Mouse (Mus musculus) MEL (cell line): ENCODE results near the gene Chid1. TPM values are rescaled to one million over a fixed set of nuclear protein-coding genes. Genes with fewer than 3 reads are reported as not detected.

Experiments used
- DNase-seq: peaks from one replicate; pipeline ENCODE4 v3.0.0; 2011; ENCODE audit warnings: low read depth, low spot score
- H3K27ac ChIP-seq: 2 replicates; pipeline ENCODE4 v1.5.1; 2012; ENCODE audit warnings: low read depth, mild to moderate bottlenecking, control low read depth, low read length, moderate library complexity; ENCODE audit not compliant: control insufficient read depth
- H3K27me3 ChIP-seq, 2 experiments: fragments of 150-350 bp in 1 of 2; sonication (generic) in 1 of 2; 2 replicates each; pipeline ENCODE4 v1.6.1; 2012; ENCODE audit warnings: low read length in 2 of 2, mild to moderate bottlenecking in 2 of 2, improper control_type of control experiment in 1 of 2, moderate library complexity in 1 of 2; ENCODE audit not compliant: insufficient read depth in 2 of 2, control insufficient read depth in 1 of 2
- H3K36me3 ChIP-seq, 2 experiments: 2 replicates each; pipeline ENCODE4 v1.6.1; 2012 to 2014; ENCODE audit warnings: low read length in 2 of 2, improper control_type of control experiment in 1 of 2, inconsistent platforms in 1 of 2, mild to moderate bottlenecking in 1 of 2; ENCODE audit not compliant: insufficient read depth in 2 of 2, control insufficient read depth in 1 of 2
- H3K4me1 ChIP-seq, 2 experiments: fragments of 150-350 bp in 1 of 2; sonication (generic) in 1 of 2; 2 replicates each; pipeline ENCODE4 v1.6.1; 2012; ENCODE audit warnings: low read length in 2 of 2, improper control_type of control experiment in 1 of 2, mild to moderate bottlenecking in 1 of 2; ENCODE audit not compliant: insufficient read depth in 2 of 2, control insufficient read depth in 1 of 2
- H3K4me3 ChIP-seq, 2 experiments: fragments of 150-350 bp in 1 of 2; sonication (generic) in 1 of 2; 2 replicates each; pipeline ENCODE4 v1.5.1; 2012; ENCODE audit warnings: low read depth in 2 of 2, low read length in 2 of 2, mild to moderate bottlenecking in 2 of 2, moderate library complexity in 2 of 2, control low read depth in 1 of 2, improper control_type of control experiment in 1 of 2; ENCODE audit not compliant: control insufficient read depth in 1 of 2, insufficient read depth in 1 of 2
- H3K79me2 ChIP-seq: 2 replicates; pipeline ENCODE4 v1.6.1; 2012; ENCODE audit warnings: mild to moderate bottlenecking, low read length, moderate library complexity; ENCODE audit not compliant: control insufficient read depth, poor library complexity, insufficient read depth
- H3K9ac ChIP-seq: 2 replicates; pipeline ENCODE4 v1.6.1; 2012; ENCODE audit warnings: low read depth, mild to moderate bottlenecking, control low read depth, low read length, moderate library complexity; ENCODE audit not compliant: control insufficient read depth, poor library complexity, severe bottlenecking
- H3K9me3 ChIP-seq: fragments of 150-350 bp; sonication (generic); replicated peaks from 2 replicates; pipeline ENCODE4 v1.6.1; 2012; ENCODE audit warnings: mild to moderate bottlenecking, low read length, improper control_type of control experiment, moderate library complexity; ENCODE audit not compliant: insufficient read depth
- BHLHE40 ChIP-seq: IDR thresholded peaks from 2 replicates; pipeline ENCODE4 v1.6.1; 2012; ENCODE audit warnings: low read depth, mild to moderate bottlenecking, inconsistent platforms, low read length, improper control_type of control experiment, borderline replicate concordance
- CHD1 ChIP-seq: IDR thresholded peaks from 2 replicates; pipeline ENCODE4 v1.6.1; 2012; ENCODE audit warnings: low read depth, mild to moderate bottlenecking, inconsistent platforms, low read length, improper control_type of control experiment
- CTCF ChIP-seq, 3 experiments: IDR thresholded peaks in 2 of 3; conservative IDR thresholded peaks in 1 of 3; 2 replicates each; pipeline ENCODE4 v1.5.1; 2011 to 2012; ENCODE audit warnings: low read length in 3 of 3, low read depth in 2 of 3, mild to moderate bottlenecking in 2 of 3, improper control_type of control experiment in 1 of 3, inconsistent platforms in 1 of 3, mixed read lengths in 1 of 3, moderate library complexity in 1 of 3; ENCODE audit not compliant: control insufficient read depth in 1 of 3, insufficient read depth in 1 of 3, poor library complexity in 1 of 3, severe bottlenecking in 1 of 3
- E2F4 ChIP-seq: IDR thresholded peaks from 2 replicates; pipeline ENCODE4 v1.6.1; 2011; ENCODE audit warnings: low read depth, low read length, improper control_type of control experiment, borderline replicate concordance
- ELF1 ChIP-seq: IDR thresholded peaks from 2 replicates; pipeline ENCODE4 v1.6.1; 2014; ENCODE audit warnings: low read depth, mild to moderate bottlenecking, inconsistent platforms, low read length, improper control_type of control experiment, moderate library complexity
- EP300 ChIP-seq, 2 experiments: IDR thresholded peaks; 2 replicates each; pipeline ENCODE4 v1.6.1; 2011; ENCODE audit warnings: improper control_type of control experiment in 2 of 2, low read length in 2 of 2, low read depth in 1 of 2, mild to moderate bottlenecking in 1 of 2
- ETS1 ChIP-seq: IDR thresholded peaks from 2 replicates; pipeline ENCODE4 v1.6.1; 2012; ENCODE audit warnings: low read depth, mild to moderate bottlenecking, inconsistent platforms, low read length, improper control_type of control experiment, moderate library complexity
- GABPA ChIP-seq: IDR thresholded peaks from 2 replicates; pipeline ENCODE4 v1.6.1; 2012; ENCODE audit warnings: low read depth, mild to moderate bottlenecking, inconsistent platforms, low read length, improper control_type of control experiment, moderate library complexity
- GATA1 ChIP-seq: IDR thresholded peaks from 2 replicates; pipeline ENCODE4 v1.6.1; 2011; ENCODE audit warnings: low read depth, low read length, improper control_type of control experiment
- HCFC1 ChIP-seq: IDR thresholded peaks from 2 replicates; pipeline ENCODE4 v1.6.1; 2012; ENCODE audit warnings: low read depth, mild to moderate bottlenecking, inconsistent platforms, low read length, improper control_type of control experiment, moderate library complexity
- KAT2A ChIP-seq: conservative IDR thresholded peaks from 2 replicates; pipeline ENCODE4 v1.6.1; 2012; ENCODE audit warnings: low read depth, low read length, improper control_type of control experiment, inconsistent platforms
- MAFK ChIP-seq: IDR thresholded peaks from 2 replicates; pipeline ENCODE4 v1.6.1; 2011; ENCODE audit warnings: low read depth, mild to moderate bottlenecking, low read length, improper control_type of control experiment, borderline replicate concordance
- MAX ChIP-seq: IDR thresholded peaks from 2 replicates; pipeline ENCODE4 v1.6.1; 2011; ENCODE audit warnings: low read length, improper control_type of control experiment
- MAZ ChIP-seq: IDR thresholded peaks from 2 replicates; pipeline ENCODE4 v1.6.1; 2012; ENCODE audit warnings: low read depth, mild to moderate bottlenecking, inconsistent platforms, low read length, improper control_type of control experiment
- MYC ChIP-seq: IDR thresholded peaks from 2 replicates; pipeline ENCODE4 v1.6.1; 2011; ENCODE audit warnings: low read depth, mild to moderate bottlenecking, low read length, improper control_type of control experiment, moderate library complexity
- NRF1 ChIP-seq: IDR thresholded peaks from 2 replicates; pipeline ENCODE4 v1.6.1; 2014; ENCODE audit warnings: low read depth, mild to moderate bottlenecking, inconsistent platforms, low read length, improper control_type of control experiment, moderate library complexity; ENCODE audit not compliant: poor library complexity, insufficient read depth, severe bottlenecking
- POLR2AphosphoS2 ChIP-seq: IDR thresholded peaks from 2 replicates; pipeline ENCODE4 v1.6.1; 2011; ENCODE audit warnings: low read length, improper control_type of control experiment
- POLR2AphosphoS5 ChIP-seq: IDR thresholded peaks from 2 replicates; pipeline ENCODE4 v1.6.1; 2012; ENCODE audit warnings: low read depth, borderline replicate concordance, mild to moderate bottlenecking, inconsistent platforms, low read length, moderate library complexity, mixed read lengths
- RAD21 ChIP-seq: IDR thresholded peaks from 2 replicates; pipeline ENCODE4 v1.6.1; 2011; ENCODE audit warnings: mild to moderate bottlenecking, low read depth, low read length, improper control_type of control experiment
- SIN3A ChIP-seq: IDR thresholded peaks from 2 replicates; pipeline ENCODE4 v1.6.1; 2012; ENCODE audit warnings: low read length, improper control_type of control experiment, inconsistent platforms
- SMC3 ChIP-seq: IDR thresholded peaks from 2 replicates; pipeline ENCODE4 v1.6.1; 2011; ENCODE audit warnings: low read depth, low read length, improper control_type of control experiment
- TCF12 ChIP-seq: IDR thresholded peaks from 2 replicates; pipeline ENCODE4 v1.6.1; 2014; ENCODE audit warnings: low read depth, mild to moderate bottlenecking, inconsistent platforms, low read length, improper control_type of control experiment, moderate library complexity
- USF2 ChIP-seq, 2 experiments: IDR thresholded peaks; 2 replicates each; pipeline ENCODE4 v1.6.1; 2011 to 2012; ENCODE audit warnings: improper control_type of control experiment in 2 of 2, low read length in 2 of 2, borderline replicate concordance in 1 of 2, inconsistent platforms in 1 of 2, low read depth in 1 of 2, mild to moderate bottlenecking in 1 of 2; ENCODE audit not compliant: insufficient read depth in 1 of 2
- ZKSCAN1 ChIP-seq: IDR thresholded peaks from 2 replicates; pipeline ENCODE4 v1.6.1; 2012; ENCODE audit warnings: low read depth, mild to moderate bottlenecking, inconsistent platforms, low read length, improper control_type of control experiment, moderate library complexity
- ZNF384 ChIP-seq: IDR thresholded peaks from 2 replicates; pipeline ENCODE4 v1.6.1; 2012; ENCODE audit warnings: low read depth, mild to moderate bottlenecking, inconsistent platforms, low read length, improper control_type of control experiment
- polyA plus RNA-seq, 2 experiments: library from polyadenylated mRNA; stranded (reverse) in 1 of 2; unstranded in 1 of 2; fragments of >175 nt in 1 of 2; fragments of >200 nt in 1 of 2; gene quantifications; 2 replicates each; pipeline versions ENCODE4 v1.2.1 to v1.2.4; 2012; ENCODE audit warnings: low replicate concordance in 2 of 2, low read depth in 1 of 2; ENCODE audit not compliant: insufficient read length in 2 of 2, insufficient read depth in 1 of 2, missing spikeins in 1 of 2
- total RNA-seq: library from RNA; depleted of rRNA; stranded (reverse); fragments of 300-350 nt; gene quantifications from 2 replicates; pipeline ENCODE4 v1.2.3, GENCODE M21; 2012

The Chid1 gene
- total and polyA plus RNA-seq, 3 experiments: 36.1 to 46.7 TPM; not detected in 1

GRCm38 (mm10) chr7:141561682-141562391, 22.2 kb upstream of the Chid1 start, which contains the start of gene Ap2a2 (continued):
- TF ChIP-seq GATA1 (no peak), TCF12 (no peak), MAZ (peak; percentile 70; the same call in 1 of the 2 replicates)
- TF ChIP-seq, all 39 proteins: peak for 9

DNA sequence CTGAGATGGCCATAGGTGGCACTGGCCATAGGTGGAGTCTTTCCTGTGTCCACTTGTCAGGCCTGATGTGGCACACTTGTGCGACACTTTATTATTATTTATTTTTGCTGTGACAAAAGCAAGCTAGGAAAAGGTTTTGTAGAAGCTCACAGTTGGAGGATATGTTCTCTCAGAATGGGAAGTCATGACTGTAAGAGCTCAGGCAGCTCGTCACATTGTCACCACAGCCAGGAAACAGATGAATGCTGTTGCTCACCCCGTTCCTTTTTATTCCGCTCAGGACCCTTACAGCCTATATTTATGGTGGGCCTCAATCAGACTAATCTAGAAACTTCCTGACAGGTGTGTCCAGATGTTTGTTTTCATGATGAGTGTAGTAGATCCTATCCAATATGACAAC, 20.8 kb upstream of the Chid1 start:
- peak; percentile 64 for DNase-seq
- Histone ChIP-seq H3K9me3 (no peaks in the 10 kb centered on the region), H3K27me3 (no peaks in the 10 kb centered on the region), H3K9ac (peak overlapping the region; percentile 46), H3K4me3 (peak overlapping the region in 1 of 2 experiments; percentile 1; a peak in 1 of 4 replicates), H3K79me2 (peaks cover 27% of the 10 kb centered on the region), H3K36me3 (peaks cover 0 to 35% of the 10 kb centered on the region in 2 experiments; a peak in 2 of 4 replicates), H3K4me1 (peaks cover 20 to 35% of the 10 kb centered on the region in 2 experiments), H3K27ac (peak overlapping the region; percentile 88)
- no peak for TF ChIP-seq POLR2AphosphoS2
- no peak for TF ChIP-seq GATA1
- TF ChIP-seq SIN3A: no peak; the same call in 1 of the 2 replicates
- 0 out of 2 replicates have a peak, but pooled peaks have one; percentile 44 for TF ChIP-seq HCFC1
- TF ChIP-seq KAT2A: no peak
- TF ChIP-seq EP300 (IDR thresholded peaks at IDR 0.05; ENCODE audit: low read depth in 1 of 2, low read length in 2 of 2): peak in 1 of 2 experiments; percentile 45; a peak in 1 of 4 replicates

DNA sequence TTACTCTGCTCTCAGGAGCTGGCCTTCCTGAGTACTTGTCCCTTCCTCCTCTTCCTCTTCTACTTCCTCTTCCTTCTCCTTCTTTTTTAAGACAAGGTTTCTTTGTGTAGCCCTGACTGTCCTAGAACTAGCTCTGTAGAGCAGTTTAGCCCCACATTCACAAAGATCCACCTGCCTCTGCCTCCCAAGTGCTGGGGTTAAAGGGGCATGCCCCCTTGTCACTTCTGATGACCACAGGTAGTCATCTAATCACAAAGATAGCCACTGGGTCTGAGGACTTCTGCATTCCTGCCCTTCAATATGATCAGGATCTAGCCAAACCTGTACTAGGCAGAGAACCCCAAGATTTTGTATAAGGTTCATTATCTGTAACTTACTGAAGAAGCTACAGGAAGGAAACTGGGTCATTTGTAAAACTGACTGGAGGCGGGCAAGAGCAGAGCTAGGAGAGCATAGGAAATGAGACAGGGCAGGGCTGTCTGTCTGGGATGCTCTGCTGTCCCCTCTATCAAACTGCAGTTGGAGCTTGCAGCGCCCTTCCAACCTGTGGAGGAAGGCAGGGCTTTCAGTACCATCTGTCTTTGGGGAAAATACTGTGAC, 20.2 kb upstream of the Chid1 start:
- H3K4me3 ChIP-seq: no peak overlapping the region; a peak in 1 of 4 replicates
- peak overlapping the region; percentile 88 for H3K27ac ChIP-seq
- no peaks in the 10 kb centered on the region for H3K9me3 ChIP-seq
- no peaks in the 10 kb centered on the region for H3K27me3 ChIP-seq
- H3K79me2 ChIP-seq: peaks cover 22% of the 10 kb centered on the region
- peaks cover 20 to 35% of the 10 kb centered on the region in 2 experiments for H3K4me1 ChIP-seq
- peak overlapping the region; percentile 46 for H3K9ac ChIP-seq
- peak; percentile 74 for DNase-seq
- peaks cover 0 to 35% of the 10 kb centered on the region in 2 experiments; a peak in 2 of 4 replicates for H3K36me3 ChIP-seq
- TF ChIP-seq GATA1 (no peak), GABPA (no peak), RAD21 (no peak), CHD1 (0 out of 2 replicates have a peak, but pooled peaks have one; percentile 27), BHLHE40 (no peak), KAT2A (no peak), MAFK (no peak), MYC (no peak), SMC3 (no peak), MAX (no peak), USF2 (IDR thresholded peaks at IDR 0.05; ENCODE audit: borderline replicate concordance in 1 of 2, insufficient read depth in 1 of 2, low read depth in 1 of 2, low read length in 2 of 2) (no peak), ZNF384 (no peak), ETS1 (0 out of 2 replicates have a peak, but pooled peaks have one; percentile 32), POLR2AphosphoS2 (no peak), CTCF (IDR thresholded peaks at IDR 0.05 in 2 of 3, conservative IDR thresholded peaks at IDR 0.05 in 1 of 3; ENCODE audit: control insufficient read depth in 1 of 3, insufficient read depth in 1 of 3, low read depth in 2 of 3, low read length in 3 of 3, poor library complexity in 1 of 3, severe bottlenecking in 1 of 3) (no peak), ELF1 (no peak), POLR2AphosphoS5 (no peak), HCFC1 (no peak), NRF1 (no peak), MAZ (0 out of 2 replicates have a peak, but pooled peaks have one; percentile 50), E2F4 (no peak), ZKSCAN1 (0 out of 2 replicates have a peak, but pooled peaks have one; percentile 18)
